Mouse (Mus musculus): Measurements from ENCODE around the gene Nxpe4.
A peak's percentile ranks its signal among the peaks of the same experiment; 100 is the strongest.
"Not testable (repeated sequence)": the region's sequence is repeated elsewhere in the genome, so short reads cannot be mapped to it uniquely, and the experiment has no call there.

The Nxpe4 gene

GRCm38 (mm10) chr9:48161505-48162192, at the start of gene Nxpe4:
Nxpe4 (plus strand) TSS chr9:48162023.
- peak; percentile 88 for DNase-seq (ENCODE audit: low spot score)

- no peak for DNase-seq (ENCODE audit: low spot score)
Measured at GRCm38 (mm10) chr9:48126815-48127214, 35.0 kb upstream of the Nxpe4 start.

GRCm38 (mm10) chr9:48137507-48137906, 24.3 kb upstream of the Nxpe4 start:
- DNase-seq (ENCODE audit: low spot score) = no peak

- DNase-seq (ENCODE audit: low spot score) = no peak
Measured at GRCm38 (mm10) chr9:48140485-48141411, 21.1 kb upstream of the Nxpe4 start.

GRCm38 (mm10) chr9:48142646-48143045, 19.2 kb upstream of the Nxpe4 start:
- no peak for DNase-seq (ENCODE audit: low spot score)

GRCm38 (mm10) chr9:48146761-48147160, 15.1 kb upstream of the Nxpe4 start:
- DNase-seq (ENCODE audit: low spot score) = no peak

GRCm38 (mm10) chr9:48166531-48166930, 4.7 kb downstream of the Nxpe4 start:
- DNase-seq (ENCODE audit: low spot score) = not testable (repeated sequence)

- DNase-seq (ENCODE audit: low spot score) = no peak
Measured at GRCm38 (mm10) chr9:48176764-48177163, 14.9 kb downstream of the Nxpe4 start.

GRCm38 (mm10) chr9:48181300-48181699, 19.5 kb downstream of the Nxpe4 start:
- no peak for DNase-seq (ENCODE audit: low spot score)

GRCm38 (mm10) chr9:48182718-48183414, 21.0 kb downstream of the Nxpe4 start:
- peak; percentile 33 for DNase-seq (ENCODE audit: low spot score)

GRCm38 (mm10) chr9:48184319-48184718, 22.5 kb downstream of the Nxpe4 start:
- no peak for DNase-seq (ENCODE audit: low spot score)

GRCm38 (mm10) chr9:48188854-48189253, 27.0 kb downstream of the Nxpe4 start:
- no peak for DNase-seq (ENCODE audit: low spot score)

GRCm38 (mm10) chr9:48197458-48197884, 35.6 kb downstream of the Nxpe4 start:
- no peak for DNase-seq (ENCODE audit: low spot score)

GRCm38 (mm10) chr9:48210970-48211369, 49.1 kb downstream of the Nxpe4 start:
- no peak for DNase-seq (ENCODE audit: low spot score)

- DNase-seq (ENCODE audit: low spot score) = no peak
Measured at GRCm38 (mm10) chr9:48211912-48212311, 50.1 kb downstream of the Nxpe4 start.

GRCm38 (mm10) chr9:48214751-48215150, 52.9 kb downstream of the Nxpe4 start:
- no peak for DNase-seq (ENCODE audit: low spot score)

GRCm38 (mm10) chr9:48216091-48217001, 54.5 kb downstream of the Nxpe4 start:
- no peak for DNase-seq (ENCODE audit: low spot score)

GRCm38 (mm10) chr9:48230706-48231105, 68.9 kb downstream of the Nxpe4 start:
- no peak for DNase-seq (ENCODE audit: low spot score)

- DNase-seq (ENCODE audit: low spot score) = no peak
Measured at GRCm38 (mm10) chr9:48236455-48236854, 74.6 kb downstream of the Nxpe4 start.

GRCm38 (mm10) chr9:48238153-48238755, 76.4 kb downstream of the Nxpe4 start:
- no peak for DNase-seq (ENCODE audit: low spot score)

GRCm38 (mm10) chr9:48239461-48239860, 77.6 kb downstream of the Nxpe4 start:
- DNase-seq (ENCODE audit: low spot score) = no peak

Measured in MN1 (cell line).